Mouse (Mus musculus) thymus, postnatal 36 days (tissue): ENCODE measurements around the gene Ncmap.
A peak's percentile ranks its signal among the peaks of the same experiment; 100 is the strongest.

ENCODE experiments used
- DNase-seq, 2 experiments: peaks; one replicate each; pipeline ENCODE4 v3.0.0; 2022; ENCODE audit warnings: mixed read lengths in 2 of 2

Ncmap gene

DNA sequence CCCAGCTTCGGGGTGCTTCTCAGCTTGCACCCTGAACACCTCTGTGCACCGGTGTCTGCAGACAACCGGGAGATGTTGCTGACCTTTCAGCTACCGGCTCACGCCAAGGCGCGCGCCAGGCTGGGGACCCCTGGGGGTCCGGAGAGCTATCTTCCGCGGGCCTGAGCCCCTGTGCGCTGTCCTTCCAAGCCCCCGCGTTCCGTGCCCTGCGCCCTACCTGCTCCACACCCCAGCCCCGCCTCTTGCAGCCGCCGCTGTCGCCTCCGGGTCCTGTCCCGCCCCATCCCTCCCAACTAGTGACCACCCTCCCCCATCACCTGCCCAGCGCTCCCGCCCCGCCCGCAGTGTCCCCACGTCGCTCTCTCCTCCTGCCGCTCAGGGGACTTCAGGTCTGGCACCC is at the start of gene Ncmap:
TSS of gene Ncmap (minus strand) at position 237 of the 400 bp plus-strand sequence.
- no peak for DNase-seq

DNA sequence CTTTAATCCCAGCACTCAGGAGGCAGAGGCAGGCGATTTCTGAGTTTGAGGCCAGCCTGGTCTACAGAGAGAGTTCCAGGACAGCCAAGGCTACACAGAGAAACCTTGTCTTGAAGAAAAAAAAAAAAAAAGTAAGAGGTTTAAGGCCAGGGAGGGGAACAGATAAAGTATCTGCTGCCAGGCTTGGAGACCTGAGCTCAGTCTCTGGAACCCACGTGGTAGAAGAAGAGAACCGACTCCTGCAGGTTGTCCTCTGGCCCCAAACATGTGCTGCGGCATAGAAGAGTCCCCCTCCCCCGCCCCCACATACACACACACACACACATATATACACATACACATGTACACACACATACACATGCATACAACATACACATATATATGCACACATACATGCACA is 44.4 kb upstream of the Ncmap start:
- DNase-seq = no peak

DNA sequence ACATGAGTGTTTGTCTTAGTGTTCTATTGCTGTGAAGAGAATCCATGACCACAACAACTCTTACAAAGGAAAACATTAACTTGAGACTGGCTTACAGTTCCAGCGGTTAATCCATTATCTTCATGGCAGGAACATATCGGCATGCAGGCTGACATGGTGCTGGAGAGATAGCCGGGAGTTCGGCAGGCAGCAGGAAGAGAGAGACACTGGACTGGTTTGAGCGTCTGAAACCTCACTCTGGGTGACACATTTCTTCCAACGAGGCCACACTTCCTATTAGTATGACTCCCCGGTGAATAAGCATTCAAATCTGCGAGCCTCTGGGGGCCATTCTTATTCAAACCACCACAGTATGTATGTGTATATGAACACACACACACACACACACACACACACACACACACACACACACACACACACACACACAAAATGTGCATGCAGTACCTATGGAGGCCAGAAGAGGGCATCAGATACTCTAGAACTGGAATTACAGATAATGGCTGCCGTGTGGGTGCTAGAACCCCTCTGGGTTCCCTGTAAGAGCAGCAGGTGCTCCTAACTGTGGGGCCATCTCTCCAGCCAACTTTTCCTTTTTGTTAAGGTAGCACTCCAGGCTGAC is 42.0 kb upstream of the Ncmap start:
- peak; percentile 36 to 46 for DNase-seq

DNA sequence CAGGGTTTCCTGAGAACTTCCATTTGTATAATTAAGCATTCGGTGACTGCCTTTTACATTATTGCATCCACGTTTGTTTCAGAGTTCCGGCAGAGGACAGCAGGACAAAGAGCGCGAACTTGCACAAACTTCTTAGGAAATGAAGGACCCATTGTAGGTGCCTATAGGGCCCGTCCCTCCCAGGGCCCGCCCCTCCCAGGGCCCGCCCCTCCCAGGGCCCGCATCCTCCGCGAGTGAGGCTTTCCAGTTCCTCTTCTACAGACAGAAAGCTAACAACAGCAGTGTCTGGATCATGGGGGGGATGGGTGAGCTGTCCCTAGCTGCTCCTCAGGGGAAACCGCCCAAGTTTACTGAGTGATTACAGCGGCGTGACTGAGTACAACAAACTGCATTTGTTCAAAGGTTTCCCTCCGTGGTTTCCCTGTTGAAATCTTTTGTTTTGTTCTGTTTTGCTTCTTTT is 41.2 kb upstream of the Ncmap start:
- peak; percentile 69 to 80 for DNase-seq

DNA sequence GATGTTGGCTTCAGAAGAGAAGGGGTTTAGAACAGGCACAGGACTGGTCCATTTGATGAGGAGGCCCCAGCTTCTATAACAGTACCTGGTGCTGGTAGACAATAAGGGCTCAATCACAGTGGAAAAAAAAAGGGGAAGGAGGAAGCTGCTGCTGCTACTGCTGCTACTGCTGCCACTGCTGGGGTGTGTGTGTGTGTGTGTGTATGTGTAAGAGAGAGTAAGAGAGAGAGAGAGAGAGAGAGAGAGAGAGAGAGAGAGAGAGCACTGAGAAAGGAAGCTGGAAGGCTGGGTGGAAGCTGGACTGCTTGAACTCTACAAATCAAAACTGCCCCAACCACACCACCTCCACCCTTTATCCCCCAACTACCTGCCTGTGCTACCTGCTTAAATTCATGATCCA is 39.9 kb upstream of the Ncmap start:
- no peak for DNase-seq

DNA sequence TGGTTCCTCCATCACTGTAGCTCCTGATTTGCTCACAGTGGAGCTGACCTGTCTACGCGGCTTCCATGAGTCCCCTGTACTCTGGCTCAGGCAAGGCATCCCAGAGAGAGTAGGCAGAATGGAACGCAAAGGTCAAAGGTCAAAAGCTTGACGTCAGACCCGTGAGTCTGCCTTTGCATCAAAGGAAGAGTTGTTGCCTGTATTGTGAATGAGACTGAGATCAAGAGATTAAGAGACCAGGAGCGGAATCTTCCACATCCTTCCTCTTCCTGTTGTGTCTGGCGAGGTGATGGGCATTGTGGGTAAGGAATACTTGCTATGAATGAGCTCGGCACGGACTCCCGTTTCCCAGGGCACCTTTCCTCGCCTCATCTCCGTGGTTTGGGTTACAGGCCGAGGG is 38.3 kb upstream of the Ncmap start:
- peak in 1 of 2 experiments; percentile 35 for DNase-seq

DNA sequence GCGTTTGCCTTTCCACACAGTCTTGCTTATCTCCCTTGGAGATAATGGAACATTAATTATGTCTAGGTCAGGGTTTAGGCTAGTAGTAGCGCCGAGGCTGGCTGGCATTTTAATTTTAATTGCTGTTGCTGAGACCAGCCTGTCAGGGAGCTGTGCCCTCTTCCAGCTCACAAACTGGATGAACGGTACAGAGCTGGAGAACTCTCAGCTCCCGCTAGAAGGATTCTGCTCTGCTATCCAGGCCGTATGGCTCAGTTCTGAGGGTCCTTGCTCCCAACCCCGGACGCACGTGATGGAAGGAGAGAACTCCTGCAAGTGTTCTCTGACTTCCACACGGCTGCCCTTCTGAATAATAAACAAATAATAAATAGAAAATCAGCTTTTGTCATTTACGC is 36.4 kb upstream of the Ncmap start:
- DNase-seq = no peak

DNA sequence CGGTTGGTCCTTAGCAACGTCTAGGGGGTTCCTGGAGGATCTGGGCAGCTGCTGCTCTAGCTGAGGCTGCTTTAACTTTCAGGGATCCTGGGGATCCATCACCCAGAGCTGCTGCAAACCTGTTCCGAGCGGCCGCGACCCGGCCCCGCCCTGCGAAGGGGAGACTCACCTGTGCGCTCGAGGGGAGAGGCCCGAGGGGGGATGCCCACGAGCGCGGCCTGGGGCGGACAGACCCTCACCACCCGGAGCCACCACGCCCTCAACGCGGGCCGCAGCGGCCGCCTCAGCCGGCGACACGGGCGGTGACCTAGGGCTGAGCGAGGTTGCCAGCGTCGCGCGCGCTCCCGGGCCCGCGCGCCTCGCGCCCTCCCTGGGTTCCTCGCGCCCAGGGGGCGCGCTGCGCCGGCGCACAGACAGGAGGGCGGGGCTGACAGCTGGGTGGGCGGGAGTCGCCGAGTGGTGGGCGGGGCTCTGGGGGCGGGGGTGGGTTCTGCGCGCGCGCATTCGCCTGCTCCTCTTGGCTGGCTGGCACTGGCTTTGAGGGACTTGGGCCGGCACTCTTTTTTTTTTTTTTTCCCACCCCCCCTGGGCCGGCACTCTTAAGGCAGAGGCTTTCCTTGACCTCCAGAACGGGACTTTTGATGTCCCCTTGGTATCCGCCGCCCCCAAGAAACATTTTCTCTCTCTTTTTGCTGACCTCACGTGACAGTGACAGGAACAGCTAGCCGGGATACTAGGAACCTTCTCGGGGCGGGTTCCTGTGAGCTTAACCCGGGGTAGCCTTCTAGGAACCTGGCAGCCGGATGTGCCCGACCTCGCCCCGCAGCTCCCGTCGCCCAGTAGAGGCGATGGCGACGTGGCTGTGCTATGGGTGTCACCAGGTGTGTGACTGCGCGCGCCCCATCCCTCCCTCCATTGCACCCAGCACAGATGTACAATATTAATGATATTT is 35.7 kb upstream of the Ncmap start, which contains the start of gene Rcan3:
TSS of gene Rcan3 (minus strand) at position 411 of the 952 bp plus-strand sequence.
- peak; percentile 79 to 81 for DNase-seq

DNA sequence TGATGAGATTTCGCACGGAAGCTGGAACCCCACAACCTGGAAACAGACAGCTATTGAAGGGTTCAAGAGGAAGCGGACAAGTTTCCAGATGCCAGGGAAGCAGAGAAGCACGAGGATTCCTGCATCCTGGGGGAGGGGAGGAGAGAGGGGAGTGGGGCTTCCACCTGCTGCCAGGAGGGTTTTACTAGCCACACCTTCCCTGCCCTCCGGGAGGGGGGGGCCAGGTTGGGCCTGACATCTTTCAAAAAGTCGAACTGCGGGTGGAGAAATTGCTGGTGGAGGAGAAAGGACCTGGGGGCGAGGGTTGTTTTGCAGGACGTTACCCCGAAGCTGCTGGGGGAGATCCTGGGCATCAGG is 35.0 kb upstream of the Ncmap start:
- peak in 1 of 2 experiments; percentile 55 for DNase-seq

DNA sequence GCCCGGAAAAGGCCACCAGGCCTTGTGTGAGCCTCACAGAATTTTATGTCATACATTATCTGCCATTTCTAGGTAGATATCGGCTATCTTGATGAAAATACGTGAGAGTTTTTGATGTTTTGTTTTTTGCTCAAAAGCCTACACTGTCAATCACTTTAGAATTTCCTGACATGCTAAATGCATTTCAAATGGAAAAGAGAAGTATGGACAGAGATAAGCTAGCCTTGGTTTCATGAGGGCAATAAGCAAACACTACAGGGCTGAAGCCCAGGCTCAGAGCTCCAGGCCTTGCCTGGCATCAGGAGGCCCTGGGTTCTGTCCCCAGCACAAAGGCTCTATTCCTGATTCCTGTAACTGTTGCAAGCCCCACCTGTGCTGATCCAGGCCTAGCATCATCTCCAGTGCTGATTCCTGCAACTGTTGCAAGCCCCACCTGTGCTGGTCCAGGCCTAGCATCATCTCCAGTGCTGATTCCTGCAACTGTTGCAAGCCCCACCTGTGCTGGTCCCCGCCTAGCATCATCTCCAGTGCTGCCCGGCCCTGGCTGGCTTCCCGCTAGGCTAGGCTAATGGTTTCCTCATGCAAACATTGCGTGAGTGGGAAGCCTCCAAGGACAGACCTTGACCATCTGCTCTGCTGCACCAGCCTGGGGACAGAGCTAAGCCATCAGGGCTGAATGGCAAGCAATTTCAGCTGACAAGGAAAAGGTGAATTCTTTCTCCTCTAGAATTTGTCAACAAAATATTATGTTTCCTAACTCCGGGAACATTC is 32.1 kb upstream of the Ncmap start:
- no peak for DNase-seq

DNA sequence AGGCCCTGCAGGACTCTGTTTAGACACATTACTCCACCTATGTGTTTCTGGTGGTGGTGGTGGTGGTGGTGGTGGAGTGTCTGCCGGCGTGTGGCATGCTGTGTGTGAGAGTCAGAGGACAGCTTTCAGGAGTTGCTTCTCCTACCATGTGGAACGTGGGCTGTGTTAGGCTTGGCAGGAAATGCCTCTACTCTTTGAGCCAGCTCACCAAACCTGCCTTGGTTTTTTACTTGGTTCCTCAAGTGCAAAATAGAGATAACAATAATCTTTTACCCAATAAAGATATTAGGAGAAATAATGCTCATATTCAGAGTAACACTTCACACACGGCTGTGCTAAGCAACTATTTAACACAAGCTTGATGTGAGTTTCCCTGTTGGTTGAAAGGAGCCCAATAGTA is 31.4 kb upstream of the Ncmap start:
- DNase-seq = no peak

DNA sequence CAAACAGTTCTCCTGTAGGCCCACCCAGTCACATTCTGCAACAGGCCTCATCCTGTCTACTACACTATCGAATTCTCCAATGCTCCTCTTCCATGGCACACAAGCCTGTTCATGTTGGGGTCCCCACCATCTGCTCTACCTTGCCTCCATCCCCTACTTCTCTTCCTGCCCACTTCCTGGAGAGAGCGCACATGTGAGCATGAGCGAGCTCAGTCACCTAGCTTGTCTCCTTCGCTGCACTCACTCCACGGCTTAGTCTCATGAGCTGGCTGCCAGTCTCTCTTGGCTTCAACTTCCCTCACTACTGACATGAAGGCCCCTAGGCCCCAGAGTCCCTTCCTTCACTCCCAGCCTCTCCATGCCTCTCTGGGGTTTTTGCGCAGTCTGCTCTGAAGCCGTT is 28.6 kb upstream of the Ncmap start:
- peak; percentile 20 to 46 for DNase-seq

DNA sequence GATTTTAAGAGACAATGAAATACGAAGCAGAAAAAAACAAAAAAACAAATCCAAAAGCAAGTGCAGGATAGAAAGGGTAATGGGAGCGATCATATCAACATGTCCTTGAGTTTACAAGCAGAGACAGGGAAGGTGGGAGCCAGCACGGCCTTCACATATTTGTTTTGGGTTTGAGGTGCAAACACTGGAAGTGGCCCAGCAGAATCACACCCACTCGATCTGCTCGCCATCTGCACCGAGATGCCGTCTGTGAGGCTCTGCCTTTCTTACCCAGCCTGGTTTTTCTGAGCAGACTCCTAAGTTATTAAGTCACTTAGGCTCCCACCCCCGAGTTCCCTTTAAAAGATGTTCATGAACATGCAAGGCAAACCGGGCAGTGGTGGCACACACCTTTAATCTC is 27.6 kb upstream of the Ncmap start:
- DNase-seq = no peak

DNA sequence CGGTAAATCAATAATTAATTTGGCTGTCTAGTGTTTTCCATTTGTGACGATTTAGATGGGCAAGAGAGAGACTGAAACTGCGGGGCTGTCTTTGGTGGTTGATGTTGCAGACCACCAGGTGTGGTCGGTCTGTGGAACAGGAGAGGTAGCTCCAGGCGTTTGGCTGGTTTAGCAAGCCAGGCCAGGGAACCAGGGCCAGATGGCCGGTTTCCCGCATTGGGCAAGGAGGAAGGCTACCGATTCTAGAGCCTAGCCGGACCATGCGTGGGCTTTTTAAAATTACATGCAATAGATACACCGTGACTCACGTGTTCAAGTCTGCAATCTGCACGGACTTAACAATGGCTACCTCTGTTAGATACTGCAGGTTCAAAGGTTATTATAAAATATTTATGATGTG is 22.9 kb upstream of the Ncmap start:
- no peak for DNase-seq

DNA sequence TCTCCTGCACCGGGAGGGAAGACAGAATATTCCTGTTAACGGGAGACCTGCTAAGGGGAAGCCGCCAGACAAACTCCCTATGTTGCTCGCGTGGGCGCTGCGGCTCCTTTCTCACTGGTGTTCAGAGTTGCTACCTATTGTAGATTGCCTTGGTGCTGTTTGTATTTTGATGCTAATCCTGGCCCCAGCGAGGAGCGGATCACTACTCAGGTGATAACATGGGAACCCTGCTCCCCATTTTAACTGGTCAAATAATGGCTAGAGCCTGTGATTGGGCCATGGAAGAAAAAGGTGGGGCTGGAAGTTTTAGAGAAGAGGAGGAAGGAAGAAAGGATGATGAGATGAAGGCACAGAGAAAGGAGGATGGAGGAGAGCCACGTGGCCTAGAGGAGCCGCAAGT is 22.4 kb upstream of the Ncmap start:
- DNase-seq = no peak

DNA sequence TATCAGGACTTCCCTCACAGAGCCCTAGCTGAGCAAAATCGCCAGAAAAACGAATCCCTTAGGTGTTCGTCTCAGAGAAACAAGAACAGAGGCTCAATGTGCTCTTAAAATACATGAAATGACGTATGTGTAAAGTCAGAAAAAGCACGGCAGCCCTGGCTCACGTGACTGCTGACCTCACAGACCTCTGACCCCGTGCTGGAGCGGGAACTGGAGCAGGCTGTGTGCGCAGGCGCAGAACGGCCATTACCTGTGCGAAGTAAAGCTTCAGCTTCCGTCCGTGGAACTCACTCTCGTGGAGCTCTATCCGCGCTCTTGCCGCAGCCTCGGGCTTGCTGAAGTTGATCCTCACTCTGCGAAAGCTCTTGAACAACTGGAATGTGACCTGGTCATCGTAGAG is 22.0 kb upstream of the Ncmap start:
- DNase-seq = no peak

DNA sequence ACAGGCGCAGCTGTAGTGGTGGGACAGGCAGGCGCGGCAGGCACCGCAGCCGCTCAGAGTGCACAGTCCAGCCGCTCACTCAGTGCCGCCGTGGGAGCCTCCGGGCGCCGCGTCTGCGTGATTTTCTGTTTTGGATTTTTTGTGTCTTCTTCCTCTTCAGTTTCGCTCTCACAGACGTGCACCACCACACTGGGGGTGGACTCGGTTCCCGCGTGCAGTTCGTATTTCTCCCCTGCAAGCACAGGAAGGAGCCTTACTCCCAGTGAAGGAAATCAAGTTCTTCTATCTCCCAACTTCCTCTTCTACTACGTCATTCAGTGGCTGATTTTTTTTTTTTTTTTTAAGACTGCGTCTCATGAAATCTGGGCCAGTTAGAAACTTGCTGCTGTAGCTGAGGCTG is 18.3 kb upstream of the Ncmap start:
- DNase-seq = peak; percentile 19 to 28

DNA sequence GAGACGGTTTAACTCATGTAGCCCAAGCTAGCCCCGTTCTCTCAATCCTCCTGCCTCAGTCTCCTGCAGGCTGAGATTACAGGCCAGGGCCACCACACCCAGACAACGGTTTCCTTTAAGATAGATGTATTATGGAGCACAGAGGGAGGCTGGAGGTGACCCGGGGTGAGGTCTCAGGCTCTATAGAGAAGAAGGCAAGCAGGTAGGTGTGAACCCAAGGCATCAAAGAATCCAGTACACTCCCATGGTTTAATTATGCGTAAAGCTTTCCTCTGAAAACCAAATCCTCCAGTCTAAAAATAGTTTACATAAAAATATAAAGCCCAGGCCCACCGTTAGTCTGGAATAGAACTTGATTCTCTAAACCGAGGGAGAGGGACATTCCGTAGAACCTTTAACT is 15.5 kb upstream of the Ncmap start:
- no peak for DNase-seq

DNA sequence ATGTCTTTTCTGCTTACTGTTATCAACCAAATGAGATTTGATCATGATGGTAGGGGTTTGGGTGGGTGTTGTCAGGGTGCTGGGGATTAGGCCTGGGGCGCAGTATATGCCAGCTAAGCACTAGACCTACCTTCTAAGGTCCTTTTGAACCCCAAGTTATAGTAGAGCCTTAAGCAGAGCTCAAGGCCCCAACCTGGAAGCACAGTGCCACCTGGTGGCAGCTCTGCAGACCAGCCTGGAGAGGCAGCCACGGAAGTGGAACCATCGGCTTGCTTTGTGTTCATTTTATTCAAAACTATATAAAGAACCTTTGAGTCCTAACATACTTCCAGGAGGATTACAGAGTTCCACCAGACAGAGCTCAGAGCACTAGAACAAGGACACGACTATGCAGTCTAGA is 13.6 kb upstream of the Ncmap start:
- DNase-seq = peak; percentile 60 to 64

DNA sequence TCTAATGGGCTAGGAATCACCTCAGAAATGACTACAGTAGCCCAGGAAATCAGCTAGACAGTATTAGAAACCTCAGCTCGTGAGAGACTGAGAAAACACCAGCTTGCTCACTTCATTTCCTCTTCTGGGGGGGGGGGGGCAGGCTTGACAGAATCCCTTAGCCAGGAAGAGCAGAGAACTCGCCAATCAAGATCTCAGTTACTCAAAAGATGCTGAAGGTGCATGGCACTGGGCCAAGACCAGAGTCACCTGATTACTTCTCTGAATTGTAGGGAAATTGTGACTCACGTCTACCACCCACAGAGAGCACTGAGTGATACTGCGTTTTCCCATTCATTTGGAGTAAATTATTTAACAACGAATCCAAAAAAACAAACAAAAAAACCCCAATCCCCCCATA is 8.2 kb upstream of the Ncmap start:
- DNase-seq = peak; percentile 33 to 51

DNA sequence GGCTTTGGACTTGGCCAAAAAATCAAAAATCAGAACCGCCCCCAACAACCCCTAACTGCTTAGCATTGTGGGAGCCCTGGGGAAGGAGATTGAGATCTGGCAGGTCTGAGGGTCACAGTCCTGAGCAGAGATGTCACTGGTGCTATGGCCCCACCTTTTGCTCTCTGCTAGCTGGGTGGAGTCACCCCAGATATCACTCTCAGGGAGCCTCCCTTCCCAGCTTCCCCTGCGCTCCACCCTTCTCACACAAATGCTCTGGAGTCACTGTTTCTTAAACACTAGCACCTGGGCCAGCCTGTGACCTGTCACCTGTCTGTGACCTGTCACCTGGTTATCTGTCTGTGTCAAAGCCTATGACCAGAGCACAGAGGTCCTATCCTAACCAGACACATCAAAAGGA is 6.9 kb upstream of the Ncmap start:
- no peak for DNase-seq

DNA sequence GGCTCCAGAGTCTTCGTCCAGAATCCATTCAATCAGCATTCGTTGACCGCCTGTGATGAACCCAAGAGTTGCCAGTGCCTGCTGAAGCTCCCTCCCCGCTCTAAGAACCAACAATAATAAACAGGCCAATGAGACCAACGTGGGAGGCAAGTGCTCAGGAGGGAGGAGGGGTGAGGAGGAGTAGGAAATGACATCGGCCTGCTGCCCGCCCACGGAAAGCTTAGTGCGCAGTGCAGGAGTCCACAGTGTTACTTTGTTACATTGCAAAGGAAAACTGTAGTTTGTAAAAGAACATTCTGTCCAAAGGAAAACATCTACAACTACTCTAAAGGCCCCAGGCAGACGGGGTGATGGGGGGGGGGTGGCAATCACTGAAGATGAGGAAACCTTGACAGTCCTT is 6.0 kb upstream of the Ncmap start:
- DNase-seq = no peak

DNA sequence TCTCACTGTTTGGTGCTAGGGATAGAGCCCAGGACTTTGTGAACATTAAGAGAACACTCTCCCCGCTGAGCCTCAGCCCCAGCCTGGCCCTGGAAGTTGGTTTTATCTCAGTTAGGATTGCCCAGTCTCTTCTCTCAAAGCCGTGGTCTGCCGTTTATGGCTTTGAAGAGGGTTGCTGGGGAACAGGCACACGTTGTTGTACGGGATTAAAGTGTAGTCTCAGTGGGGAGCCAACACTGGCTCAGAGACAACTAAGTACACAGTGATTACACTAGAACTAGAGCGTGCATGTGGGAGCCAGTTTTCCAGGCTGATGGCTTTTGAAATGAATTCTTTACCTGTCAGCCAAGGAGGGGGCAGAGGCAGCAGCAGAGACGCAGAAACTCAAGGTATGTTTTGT is 3.9 kb upstream of the Ncmap start:
- no peak for DNase-seq

DNA sequence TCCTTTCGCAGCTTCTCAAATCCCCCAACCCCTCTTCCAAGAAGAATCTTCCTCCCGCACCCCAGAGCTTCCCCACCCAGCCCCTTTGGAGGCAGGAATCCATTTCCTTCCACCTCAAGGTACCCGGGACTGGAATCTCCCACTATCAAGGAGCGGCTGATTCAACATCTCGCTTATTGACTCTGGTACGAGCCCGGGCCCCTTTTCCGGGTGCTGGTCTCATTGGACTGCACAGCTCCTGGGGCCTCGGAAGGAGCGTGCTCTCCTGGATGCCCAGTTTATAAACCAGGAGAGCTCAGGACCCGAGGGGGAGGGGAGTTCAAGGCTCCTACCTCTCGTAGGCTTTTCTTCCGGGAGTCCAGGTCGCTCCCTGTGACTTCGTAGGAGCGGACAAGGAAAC is 476 bp downstream of the Ncmap start:
- DNase-seq = no peak
